Mouse (Mus musculus): ENCODE data around the gene Cntn4. TPM values are rescaled to one million over a fixed set of nuclear protein-coding genes. Genes with fewer than 3 reads are reported as not detected.

Gene Cntn4
- total RNA-seq (2014; fragmentation: Nextera tagmentation) (not detected in 2 replicates), total RNA-seq (2017) (not detected in 2 replicates)

GRCm38 (mm10) chr6:105677149-105678031, at the start of gene Cntn4:
Gene Cntn4, plus strand, starts transcription at chr6:105677660.
- ATAC-seq (replicated peaks; ENCODE audit: low FRiP score, low TSS enrichment, poor library complexity, severe bottlenecking) = no peak

DNA sequence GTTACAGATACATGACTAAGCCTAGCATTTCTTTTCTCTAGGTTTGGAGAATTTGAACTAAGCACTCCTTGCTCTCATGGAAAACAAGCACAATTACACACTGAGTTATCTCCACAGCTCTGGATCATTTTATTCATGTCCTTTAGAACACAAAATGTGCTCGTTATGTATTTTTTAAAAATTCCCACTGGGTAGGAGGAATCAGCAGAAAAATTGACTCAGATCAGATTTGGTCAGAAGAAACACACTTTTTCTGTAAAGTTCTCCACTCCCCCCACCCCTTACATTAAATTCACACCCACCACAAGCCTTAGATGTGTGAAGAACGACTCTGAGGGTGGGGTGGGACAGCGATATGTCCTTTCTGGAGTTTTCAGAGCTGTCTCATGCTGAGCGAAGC, 3.2 kb upstream of the Cntn4 start:
- no peak for ATAC-seq (replicated peaks; ENCODE audit: low FRiP score, low TSS enrichment, poor library complexity, severe bottlenecking)

DNA sequence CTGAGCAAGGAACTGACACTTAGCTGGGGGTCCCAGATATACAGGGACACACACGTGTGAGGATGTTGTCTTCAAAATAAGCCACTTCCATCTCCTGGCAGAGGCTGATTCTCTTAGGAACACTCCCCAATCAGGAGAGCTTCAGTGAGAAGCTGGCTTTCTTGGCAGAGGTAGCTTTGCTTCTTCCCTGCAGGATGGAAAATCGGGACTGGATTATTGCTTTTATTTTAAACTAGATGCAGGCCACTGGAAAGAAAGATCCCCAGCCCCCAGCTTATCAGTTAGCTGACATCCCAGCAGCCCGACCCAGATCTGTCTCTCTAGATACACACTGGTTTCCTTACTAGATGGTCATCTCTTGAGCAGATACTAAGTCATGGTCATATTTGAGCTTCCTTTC, 2.4 kb upstream of the Cntn4 start:
- no peak for ATAC-seq (replicated peaks; ENCODE audit: low FRiP score, low TSS enrichment, poor library complexity, severe bottlenecking)

- ATAC-seq (replicated peaks; ENCODE audit: low FRiP score, low TSS enrichment, poor library complexity, severe bottlenecking) = no peak
Measured at GRCm38 (mm10) chr6:105676637-105677036, 823 bp upstream of the Cntn4 start.

- no peak for ATAC-seq (replicated peaks; ENCODE audit: low FRiP score, low TSS enrichment, poor library complexity, severe bottlenecking)
Measured at GRCm38 (mm10) chr6:105678778-105679177, 1.3 kb downstream of the Cntn4 start.

DNA sequence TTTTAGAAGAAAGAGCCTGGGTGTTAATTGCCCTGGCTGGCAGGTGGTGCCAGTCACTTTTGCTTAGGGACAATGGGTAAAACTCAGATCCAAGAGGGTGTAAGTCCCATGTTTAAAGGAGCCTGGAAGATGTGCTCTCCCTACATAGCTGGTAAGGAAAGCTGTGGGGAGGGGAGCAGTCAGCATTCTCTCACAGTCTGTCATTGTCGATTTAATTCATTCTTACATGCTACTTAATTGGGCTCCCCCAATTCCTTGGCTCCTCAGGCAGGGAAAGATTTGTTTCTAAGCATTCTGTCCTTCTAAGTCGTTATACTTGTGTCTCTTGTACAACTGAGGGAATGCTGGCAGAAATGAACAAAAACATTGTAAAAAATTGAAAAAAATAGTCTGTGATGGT, 4.0 kb downstream of the Cntn4 start:
- no peak for ATAC-seq (replicated peaks; ENCODE audit: low FRiP score, low TSS enrichment, poor library complexity, severe bottlenecking)

GRCm38 (mm10) chr6:105683251-105683650, 5.8 kb downstream of the Cntn4 start:
- no peak for ATAC-seq (replicated peaks; ENCODE audit: low FRiP score, low TSS enrichment, poor library complexity, severe bottlenecking)

- ATAC-seq (replicated peaks; ENCODE audit: low FRiP score, low TSS enrichment, poor library complexity, severe bottlenecking) = no peak
Measured at GRCm38 (mm10) chr6:105684123-105684522, 6.7 kb downstream of the Cntn4 start.

GRCm38 (mm10) chr6:105688195-105688594, 10.7 kb downstream of the Cntn4 start:
- no peak for ATAC-seq (replicated peaks; ENCODE audit: low FRiP score, low TSS enrichment, poor library complexity, severe bottlenecking)

GRCm38 (mm10) chr6:105742026-105742425, 64.6 kb downstream of the Cntn4 start:
- no peak for ATAC-seq (replicated peaks; ENCODE audit: low FRiP score, low TSS enrichment, poor library complexity, severe bottlenecking)

DNA sequence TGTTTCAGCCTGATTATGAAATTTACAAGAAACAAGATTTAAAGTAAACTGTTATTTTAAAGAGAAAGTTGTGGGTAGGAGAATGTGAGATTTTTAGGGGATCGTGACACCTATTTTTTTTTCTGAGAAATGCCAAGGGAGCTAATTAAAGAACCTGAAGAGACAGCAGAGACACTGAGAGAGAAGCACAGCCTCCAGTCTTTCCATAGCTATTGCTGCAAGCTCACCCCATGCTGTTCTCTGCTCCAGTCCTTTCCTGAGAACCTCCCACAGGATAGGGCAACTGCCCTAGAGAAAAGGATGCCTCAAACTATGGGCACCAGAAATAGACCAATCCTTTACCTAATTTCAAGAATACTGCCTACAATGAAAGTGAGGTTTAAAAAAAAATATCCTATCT, 103.2 kb downstream of the Cntn4 start:
- ATAC-seq (replicated peaks; ENCODE audit: low FRiP score, low TSS enrichment, poor library complexity, severe bottlenecking) = no peak

GRCm38 (mm10) chr6:105788462-105788861, 111.0 kb downstream of the Cntn4 start:
- ATAC-seq (replicated peaks; ENCODE audit: low FRiP score, low TSS enrichment, poor library complexity, severe bottlenecking) = no peak

GRCm38 (mm10) chr6:105835099-105835498, 157.6 kb downstream of the Cntn4 start:
- ATAC-seq (replicated peaks; ENCODE audit: low FRiP score, low TSS enrichment, poor library complexity, severe bottlenecking) = no peak

GRCm38 (mm10) chr6:105847296-105847695, 169.8 kb downstream of the Cntn4 start:
- no peak for ATAC-seq (replicated peaks; ENCODE audit: low FRiP score, low TSS enrichment, poor library complexity, severe bottlenecking)

- ATAC-seq (replicated peaks; ENCODE audit: low FRiP score, low TSS enrichment, poor library complexity, severe bottlenecking) = no peak
Measured at GRCm38 (mm10) chr6:105892838-105893237, 215.4 kb downstream of the Cntn4 start.

DNA sequence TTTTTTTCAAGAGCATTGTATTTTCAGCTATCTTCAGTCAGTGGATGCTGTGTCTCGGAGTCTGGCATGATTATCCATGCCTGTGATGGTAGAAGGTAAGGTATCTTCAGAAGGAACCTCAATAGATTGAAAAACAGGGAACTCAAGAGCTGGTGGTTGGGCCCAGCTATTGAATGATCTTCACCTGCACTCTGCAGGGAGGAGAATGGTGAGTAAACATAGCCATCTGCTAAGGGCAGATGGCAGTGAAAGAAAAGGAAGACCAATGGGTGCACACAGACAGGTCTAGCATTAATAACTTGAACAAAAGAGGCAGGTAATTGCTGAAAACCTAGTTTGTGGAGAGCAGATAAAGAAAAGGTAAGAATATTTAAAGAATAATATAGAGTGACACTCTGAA, 261.0 kb downstream of the Cntn4 start:
- no peak for ATAC-seq (replicated peaks; ENCODE audit: low FRiP score, low TSS enrichment, poor library complexity, severe bottlenecking)

DNA sequence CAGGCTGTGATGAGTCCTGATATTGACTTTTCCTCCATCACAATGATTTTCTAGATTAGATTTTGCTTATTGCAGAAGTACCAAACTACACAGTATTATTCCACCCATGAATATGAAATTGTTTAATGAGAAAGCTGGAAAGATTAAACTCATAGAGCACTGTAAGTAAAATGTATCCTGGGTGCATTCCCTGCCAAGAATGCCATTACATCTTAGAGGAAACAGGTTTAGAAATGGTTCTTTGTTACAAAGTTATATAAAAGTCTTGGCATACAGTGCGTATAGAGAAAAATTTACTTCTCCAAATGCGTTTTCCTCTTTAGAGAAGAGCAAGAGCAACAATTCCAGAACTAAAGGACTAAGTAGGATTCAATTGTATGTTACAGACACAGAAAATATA, 261.8 kb downstream of the Cntn4 start:
- no peak for ATAC-seq (replicated peaks; ENCODE audit: low FRiP score, low TSS enrichment, poor library complexity, severe bottlenecking)

- ATAC-seq (replicated peaks; ENCODE audit: low FRiP score, low TSS enrichment, poor library complexity, severe bottlenecking) = no peak
Measured at GRCm38 (mm10) chr6:105940591-105940990, 263.1 kb downstream of the Cntn4 start.

DNA sequence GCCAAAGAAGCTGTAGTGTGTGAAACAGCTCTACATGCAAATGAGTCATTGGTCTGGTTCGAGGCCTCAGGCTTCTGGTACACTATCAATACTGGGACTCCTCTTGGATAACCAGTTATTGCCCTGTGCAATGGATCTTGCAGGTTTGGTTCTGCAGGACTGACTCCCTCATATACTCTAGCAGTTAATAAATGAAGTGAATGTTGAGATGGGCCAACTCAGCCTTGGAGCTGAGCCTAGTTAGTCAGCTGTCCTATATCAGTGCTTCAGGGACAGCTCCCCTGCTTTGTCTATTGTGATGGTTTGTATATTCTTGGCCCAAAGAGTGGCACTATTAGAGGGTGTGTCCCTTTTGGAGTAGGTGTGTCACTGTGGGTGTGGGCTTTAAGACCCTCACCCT, 314.0 kb downstream of the Cntn4 start:
- no peak for ATAC-seq (replicated peaks; ENCODE audit: low FRiP score, low TSS enrichment, poor library complexity, severe bottlenecking)

- ATAC-seq (replicated peaks; ENCODE audit: low FRiP score, low TSS enrichment, poor library complexity, severe bottlenecking) = no peak
Measured at GRCm38 (mm10) chr6:106013018-106013417, 335.6 kb downstream of the Cntn4 start.

GRCm38 (mm10) chr6:106015126-106015525, 337.7 kb downstream of the Cntn4 start:
- no peak for ATAC-seq (replicated peaks; ENCODE audit: low FRiP score, low TSS enrichment, poor library complexity, severe bottlenecking)

Data from megakaryocyte-erythroid progenitor cell, adult 5-6 weeks (primary cell).